Mouse (Mus musculus): ENCODE results near the gene Chml.

The Chml gene

DNA sequence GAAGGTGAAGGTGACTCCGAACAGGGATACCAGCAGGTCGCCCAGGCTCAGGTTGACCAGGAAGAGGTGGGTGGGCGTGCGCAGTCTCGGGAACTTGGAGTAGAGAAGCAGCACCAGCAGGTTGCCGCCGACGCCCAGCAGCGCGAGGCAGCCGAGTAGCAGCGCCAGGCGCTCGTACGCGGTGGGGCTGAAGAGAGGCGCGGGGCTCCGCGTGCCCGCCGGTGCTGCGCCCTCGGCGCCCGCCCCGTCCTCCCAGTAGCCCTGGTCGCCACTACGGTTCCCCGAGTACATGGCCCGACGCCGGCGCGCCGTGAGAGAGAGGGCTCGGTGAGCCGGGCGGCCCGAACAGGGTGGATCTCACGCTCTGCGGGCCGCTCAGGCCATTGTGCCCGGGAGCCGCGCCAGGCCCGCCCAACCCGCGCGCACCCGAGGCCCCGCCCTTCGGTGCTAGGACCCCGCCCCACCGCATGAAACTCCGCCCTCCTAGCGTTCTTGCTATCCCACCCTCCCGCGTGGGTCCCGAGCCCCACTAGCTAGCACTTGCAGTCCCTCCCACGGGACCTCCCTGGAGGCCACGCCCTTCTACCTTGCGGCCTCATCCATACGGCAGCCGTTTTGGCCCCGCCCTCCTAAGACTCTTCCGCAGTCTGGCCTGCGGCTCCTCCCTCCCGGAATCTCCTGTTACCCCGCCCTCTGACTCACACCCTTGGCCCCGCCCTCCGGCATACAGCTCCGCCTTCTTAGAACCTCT is at the start of gene Chml, which contains the start of gene Opn3:
Chml (minus strand) TSS at position 656 of the 751 bp plus-strand sequence.
Opn3 (minus strand) TSS at position 531 of the 751 bp plus-strand sequence.
- DNase-seq (ENCODE audit: low spot score) = peak; percentile 99

DNA sequence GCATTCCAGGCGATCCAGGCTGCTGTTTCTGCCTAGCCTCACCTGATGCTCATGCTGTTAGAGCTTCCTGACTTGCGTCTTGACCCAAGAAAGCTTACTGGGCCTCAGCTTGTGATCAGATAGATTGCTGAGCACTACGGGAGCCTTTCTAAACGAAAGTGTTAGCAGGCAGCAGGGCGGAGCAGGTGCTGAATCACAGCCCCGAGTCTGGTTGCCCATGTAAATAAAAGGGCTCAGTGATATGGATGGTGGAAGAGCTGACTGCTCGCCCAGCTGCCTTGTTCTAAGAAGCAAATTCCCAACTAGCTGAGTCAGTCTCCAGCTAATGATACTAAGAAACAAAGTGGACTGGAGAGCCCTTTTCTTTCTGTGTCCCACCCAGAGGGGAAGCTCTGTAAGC is 33.1 kb upstream of the Chml start:
- no peak for DNase-seq (ENCODE audit: low spot score)

DNA sequence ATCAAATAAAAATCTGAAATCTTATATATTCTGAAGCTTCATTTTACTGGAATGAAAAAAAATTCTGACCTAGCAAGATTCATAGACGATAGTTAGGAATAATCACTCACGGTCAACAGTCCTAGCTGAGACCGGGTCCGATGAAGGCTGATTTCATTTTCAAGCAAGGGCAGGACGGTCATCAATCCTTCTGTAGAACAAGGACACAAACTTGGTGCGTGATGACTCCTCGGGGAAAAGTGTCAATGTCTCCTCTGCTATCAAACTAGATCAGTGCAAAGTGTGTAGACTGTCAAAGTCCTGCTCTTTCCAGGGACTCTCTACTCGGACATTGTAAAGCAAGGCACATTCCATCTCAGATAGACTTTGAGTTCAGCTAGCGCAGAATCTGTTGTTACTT is 24.1 kb upstream of the Chml start:
- no peak for DNase-seq (ENCODE audit: low spot score)

DNA sequence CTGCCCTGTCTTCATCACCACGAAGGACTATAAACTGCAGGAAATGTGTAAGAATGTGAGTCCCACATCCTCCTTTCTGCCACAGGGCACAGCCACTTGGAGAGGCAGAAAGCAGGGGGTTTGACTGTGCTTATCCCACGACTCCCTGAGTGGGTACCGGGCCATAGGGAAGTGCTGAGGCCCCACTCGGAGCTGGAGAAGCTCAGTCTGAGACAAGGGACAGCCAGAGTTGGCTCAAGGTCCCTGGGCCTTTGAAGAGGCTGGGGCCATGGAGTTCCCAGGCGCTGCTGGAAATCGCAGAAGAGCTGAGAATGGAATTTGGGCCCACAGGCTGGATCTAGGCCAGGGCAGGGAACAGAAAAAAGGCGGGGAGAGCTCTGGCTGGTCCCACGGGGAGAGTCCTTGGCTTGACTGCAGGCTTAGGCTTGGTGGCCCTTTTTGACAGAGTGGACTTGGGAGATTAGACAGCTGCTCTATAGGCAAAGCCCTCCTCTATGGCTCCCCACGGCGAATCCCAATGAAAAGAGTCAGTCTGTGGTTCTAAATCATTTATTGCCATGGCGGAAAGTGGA is 19.7 kb upstream of the Chml start:
- DNase-seq (ENCODE audit: low spot score) = no peak

DNA sequence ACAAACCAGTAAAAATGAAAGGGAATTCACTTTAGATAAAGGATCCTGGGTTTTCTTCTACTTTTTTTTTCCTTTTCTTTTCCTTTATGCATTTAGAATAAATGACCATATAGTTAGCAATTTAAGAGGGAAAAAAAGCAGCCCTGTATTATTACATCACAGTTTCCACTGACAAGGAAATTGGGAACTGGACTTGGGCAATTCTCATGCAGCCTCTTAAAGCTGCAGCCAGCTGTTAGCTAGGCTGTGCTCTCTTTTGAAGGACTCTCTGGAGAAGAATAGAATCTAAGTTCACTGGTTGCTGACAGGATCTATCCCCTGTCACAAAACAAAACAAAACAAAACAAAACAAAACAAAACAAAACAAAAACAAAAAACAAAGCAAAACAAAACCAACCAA is 15.3 kb upstream of the Chml start:
- no peak for DNase-seq (ENCODE audit: low spot score)

DNA sequence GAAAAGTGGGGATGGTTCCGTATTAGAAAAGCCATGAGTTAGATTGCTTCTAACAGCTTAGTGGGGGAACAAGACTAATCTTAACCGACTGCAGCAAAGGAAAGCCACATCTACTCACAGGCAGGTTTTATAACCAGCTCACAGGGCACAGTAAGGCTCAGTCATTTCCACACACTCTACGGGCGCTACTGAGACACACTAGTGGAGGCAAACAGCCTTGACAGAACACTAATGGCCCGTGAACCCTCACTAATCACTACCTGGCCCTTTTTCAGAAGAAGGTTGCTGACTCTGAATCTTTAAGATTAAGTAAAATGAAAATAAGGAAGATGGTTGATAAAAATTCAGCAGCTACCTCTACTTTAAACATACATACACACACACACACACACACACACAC is 14.9 kb upstream of the Chml start:
- no peak for DNase-seq (ENCODE audit: low spot score)

DNA sequence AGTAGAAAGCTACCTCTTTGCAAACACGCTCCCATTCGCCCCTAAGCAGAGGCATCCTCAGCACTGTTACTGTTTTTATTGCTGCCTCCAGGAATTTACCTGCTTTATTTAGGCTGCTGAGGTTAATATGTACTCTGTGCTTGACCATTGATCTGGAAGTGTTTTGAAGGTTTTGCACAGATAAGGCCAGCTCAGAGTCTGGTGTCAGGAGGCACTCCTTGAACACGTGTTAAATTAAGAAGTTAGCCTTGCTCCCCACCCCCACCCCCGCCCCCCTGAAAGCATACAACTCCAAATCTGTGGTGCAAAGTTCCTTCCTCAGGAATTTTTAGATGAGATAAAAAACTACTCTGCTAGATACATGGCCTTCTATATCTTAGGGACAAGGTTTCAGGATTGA is 8.4 kb upstream of the Chml start:
- DNase-seq (ENCODE audit: low spot score) = peak; percentile 85

DNA sequence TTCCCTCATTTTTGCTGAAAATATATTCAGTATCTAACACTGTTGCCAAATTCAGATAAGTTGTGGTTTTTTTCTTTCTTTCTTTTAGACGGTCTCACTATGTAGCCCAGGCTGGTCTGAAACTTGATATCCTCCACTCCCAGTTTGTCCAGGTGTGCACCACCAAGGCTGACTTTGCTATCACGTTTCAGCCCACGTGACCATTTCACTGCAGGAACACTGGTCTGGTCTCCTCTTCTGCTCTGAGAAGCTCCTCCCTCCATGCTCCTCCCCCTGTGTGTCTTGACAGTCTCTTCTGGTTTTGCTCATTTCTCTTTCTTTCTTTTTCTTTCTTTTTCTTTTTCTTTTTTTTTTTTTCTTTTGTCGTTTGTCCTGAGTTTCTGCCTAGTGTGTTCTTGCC is 7.1 kb upstream of the Chml start:
- DNase-seq (ENCODE audit: low spot score) = no peak

DNA sequence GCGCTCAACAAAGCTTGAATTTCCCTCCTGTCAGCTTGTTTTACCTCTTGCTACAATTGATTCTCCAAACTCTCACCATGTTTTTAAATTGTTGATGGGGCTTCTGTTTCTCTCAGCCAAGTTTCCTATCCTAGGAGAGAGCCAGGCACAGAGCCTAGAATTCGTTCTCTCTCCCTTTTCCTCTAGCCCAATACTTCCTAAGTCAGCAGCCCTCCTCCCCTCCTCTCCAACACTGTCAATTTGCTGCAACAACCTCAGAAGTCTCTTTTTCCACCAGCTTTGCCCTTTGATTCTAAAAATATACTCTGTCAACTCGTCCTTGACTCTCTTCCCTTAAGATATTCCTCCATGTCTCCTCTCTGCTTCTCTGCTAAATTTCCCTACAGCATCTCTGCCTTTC is 6.7 kb upstream of the Chml start:
- no peak for DNase-seq (ENCODE audit: low spot score)

DNA sequence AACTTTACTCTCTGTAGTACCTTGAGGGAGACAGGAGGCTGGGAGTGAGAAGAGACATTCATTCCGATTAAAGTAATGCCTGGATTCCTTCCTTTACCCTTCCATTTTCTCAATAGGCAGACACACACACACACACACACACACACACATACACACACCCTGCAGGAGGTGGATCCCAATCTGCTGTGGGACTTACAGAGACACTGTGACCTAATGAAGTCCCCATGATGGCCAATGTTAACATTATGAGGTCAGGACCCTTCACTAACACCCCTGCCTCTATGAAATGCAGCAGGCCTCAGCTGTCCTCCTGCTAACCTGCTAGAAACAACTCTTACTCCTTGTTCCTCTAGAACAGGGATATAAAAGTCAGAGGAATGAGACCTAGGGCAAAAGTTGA is 5.6 kb upstream of the Chml start, which contains the start of gene Wdr64:
Wdr64 (plus strand) TSS at position 301 of the 400 bp plus-strand sequence.
- DNase-seq (ENCODE audit: low spot score) = no peak

DNA sequence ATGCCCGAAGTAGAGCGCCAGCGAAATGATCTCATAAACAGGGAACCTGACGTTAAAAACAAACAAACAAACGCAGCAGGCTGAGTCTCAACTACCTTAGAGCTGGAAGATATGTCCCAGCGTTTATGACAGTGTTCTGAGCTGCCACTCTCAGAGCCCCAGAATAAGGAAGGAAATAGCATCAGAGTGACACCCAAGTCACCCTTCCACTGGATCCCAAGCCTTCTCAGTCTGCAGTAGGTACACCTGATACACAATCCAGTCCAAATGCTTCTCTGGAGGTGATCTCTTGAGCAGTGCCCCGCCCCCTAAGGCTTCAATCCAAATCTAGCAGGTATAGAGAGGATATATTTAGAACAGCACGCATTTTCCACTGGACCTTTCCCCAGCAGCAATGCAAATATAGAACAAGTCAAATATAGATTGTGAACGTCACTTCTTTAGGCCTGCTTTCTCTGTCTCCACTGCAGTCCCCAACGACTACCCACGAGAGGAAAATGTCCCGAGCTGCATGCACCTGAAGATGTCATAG is 794 bp upstream of the Chml start:
- peak; percentile 7 for DNase-seq (ENCODE audit: low spot score)

DNA sequence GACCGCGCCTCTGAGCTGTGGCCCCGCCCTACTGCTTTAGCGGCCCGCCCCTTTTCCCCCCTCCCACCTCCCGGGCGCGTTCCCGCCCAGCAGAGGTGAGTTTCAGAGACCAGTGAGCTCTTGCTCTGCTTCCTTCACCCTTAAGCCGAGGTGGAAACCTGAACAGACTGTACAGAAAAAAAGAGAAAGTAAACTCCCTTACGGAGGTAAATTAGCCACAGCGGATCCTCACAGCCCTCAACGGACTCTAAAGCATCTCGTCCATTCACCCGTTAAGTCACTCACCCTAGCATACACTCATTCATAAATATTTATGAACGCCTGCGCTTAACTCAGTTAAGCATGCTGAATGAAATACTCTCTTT is 278 bp upstream of the Chml start:
- DNase-seq (ENCODE audit: low spot score) = no peak

DNA sequence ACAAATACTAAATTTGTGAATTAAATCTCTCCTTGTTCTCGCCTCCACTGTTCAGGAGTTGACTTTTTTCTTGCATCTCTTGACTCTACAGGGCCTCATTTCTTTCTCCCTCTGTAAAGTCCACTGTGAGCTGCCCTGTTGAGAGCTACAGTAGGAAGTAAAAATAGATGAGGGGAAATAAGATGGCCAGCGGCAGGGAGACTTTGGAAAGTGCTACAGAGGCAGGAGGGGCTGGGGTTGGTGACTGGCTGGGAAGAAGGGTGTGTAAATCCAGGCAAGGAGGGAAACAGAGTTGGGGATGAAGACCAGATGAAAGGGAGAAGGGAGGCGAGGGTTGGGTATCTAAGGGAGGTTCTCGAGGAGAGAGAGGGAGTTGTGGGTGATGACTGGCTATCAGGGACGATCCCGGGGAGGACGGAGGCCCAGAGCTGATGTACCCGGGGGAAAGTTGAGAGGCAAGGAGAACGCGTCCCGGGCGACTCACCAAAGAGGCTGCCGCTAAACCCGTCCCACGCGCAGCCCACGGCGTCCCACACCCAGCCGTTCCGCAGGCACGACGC is 935 bp downstream of the Chml start:
- DNase-seq (ENCODE audit: low spot score) = peak; percentile 50

DNA sequence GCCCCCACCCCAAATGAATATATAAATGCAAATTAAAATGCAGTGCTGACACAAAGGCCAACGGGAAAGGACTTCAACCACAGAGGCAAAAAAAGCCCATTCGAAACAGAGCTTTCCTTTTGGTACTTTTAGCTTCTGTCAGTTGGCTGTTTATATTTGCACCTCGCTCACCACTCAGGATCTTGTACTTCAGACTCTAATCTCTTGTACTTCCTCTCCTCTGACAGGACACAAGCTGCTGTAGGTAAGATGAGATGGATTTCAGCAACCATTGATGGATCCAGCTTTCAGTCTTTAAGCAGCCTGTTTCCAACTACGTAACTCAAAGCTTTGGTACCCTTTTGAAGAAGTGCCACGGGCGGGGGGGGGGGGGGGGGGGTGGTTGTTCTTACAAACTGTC is 11.7 kb downstream of the Chml start:
- DNase-seq (ENCODE audit: low spot score) = no peak

DNA sequence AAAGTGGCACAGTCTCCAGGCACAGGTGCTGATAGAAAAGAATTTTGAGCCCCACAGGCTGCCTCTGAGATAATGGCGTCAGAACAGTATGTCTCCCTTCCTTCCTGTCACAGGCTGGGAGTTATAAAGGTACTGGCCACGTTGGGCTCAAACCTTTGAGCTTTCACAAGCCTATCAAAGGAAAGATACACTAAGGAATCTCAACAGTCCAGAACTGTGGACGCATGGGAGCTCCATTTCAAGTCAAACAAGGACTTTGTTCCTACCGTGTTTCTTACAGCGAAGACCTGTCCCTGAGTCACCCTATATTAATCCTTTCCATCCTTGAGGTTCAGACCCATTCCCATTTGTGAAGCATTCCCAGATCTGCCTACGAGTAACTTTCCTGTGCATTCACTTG is 15.2 kb downstream of the Chml start:
- no peak for DNase-seq (ENCODE audit: low spot score)

DNA sequence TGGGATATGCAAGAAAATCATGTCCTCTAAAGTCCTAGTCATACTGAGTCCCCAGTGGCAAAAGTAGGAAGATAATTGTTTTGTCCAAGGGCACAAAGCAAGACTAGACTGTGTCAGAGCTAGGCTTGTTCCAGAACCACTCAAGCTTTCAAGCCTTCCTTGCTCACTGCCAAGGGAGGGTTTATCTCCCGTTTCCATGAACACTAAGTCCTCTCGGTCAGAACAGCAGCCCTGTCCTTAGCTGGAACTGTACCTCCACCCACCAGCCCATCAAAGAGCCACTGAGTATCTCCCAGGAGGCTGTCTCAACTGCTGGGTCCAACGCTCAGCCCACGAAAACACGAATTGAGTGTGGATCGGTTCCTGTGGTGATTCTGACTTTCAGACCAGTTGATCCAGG is 17.6 kb downstream of the Chml start:
- DNase-seq (ENCODE audit: low spot score) = no peak

DNA sequence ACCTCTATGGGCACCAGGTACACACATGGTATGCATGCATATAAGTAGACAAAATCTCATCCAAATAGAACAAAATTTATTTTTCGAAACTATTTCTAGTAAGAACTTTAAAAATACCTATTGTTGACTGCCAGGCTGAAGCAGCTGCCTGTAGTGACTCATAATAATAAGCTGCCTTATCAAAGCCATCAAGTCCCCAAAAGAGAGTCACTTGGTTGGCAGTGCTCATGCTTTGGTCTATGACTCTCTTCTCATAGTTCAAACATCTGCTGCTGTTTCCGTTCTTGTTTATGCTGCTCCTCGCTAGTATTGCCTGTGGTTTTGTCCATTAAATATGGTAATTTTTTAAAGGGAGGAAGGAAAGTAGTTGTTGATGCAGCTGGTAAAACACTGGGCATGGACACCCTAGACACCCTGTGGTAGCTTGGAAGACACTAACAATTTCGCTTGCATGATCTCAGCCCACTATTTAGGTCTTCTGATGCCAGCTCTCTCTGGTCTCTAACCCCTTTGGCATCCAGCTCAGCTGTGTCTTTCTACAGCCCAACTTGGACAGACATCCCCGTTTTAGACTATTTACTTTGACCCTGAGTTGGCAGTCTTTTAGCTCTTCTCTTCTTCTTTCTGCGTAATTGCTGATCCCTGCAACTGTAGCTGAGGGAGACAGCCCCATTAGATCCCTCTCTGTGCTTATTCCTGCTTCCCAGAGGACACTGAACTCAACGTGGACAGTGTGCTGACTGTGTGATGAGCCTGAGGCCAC is 19.0 kb downstream of the Chml start:
- no peak for DNase-seq (ENCODE audit: low spot score)

DNA sequence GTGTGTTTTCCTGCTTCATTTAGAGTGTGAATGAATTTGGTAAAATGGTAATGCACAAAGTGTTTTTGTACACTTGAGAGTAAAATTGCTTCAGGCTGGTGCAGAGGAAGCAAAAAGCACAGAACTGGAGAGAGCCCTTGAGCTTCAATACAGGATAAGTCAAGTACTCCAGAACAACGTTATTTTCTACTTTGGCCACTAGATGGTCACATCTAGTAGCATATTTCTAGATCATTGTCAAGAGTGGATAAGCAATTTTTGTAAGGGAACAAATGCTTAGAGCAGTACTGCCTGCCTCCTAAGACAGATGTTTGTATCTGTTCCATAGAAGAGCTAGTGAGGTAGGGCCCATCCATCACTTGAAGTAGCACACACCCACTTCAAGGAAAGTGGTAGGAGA is 21.1 kb downstream of the Chml start:
- no peak for DNase-seq (ENCODE audit: low spot score)

DNA sequence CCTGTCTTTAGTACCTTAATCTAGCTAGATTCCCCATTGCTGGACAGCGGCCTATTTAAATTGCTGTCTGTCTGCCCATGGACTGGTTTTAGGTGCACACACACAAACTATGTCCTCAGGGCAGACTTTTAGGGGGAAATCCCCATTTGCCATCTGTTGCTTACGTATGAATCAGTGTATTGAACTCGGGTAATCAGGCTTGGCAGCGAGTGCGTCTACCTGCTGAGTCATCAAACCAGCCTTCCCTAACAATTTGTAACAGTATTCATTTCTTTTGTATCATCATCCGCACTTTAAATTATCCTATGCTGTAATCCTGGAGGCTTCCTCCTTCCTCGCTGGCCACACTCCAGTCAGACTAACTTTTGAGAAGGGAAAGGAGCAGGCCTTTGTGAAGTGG is 22.7 kb downstream of the Chml start:
- no peak for DNase-seq (ENCODE audit: low spot score)

DNA sequence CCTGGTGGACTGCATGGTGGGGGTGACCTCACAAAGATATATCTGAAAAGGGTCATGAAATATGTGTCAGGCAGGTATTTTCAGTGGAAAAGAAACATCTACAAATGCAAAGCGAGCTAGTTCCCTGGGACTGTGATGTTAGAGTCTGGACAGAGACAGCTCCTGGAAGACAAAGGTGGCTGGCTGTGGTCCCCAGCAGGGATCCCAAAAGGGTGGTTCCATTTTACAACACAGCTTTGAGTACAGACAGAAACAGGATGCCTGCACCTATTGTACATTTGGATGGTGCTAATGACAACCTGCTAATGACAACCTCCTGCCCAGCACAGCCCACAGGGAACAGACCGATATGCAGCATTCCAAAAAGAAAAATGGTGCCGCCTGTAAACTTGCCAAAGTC is 23.2 kb downstream of the Chml start:
- DNase-seq (ENCODE audit: low spot score) = no peak

DNA sequence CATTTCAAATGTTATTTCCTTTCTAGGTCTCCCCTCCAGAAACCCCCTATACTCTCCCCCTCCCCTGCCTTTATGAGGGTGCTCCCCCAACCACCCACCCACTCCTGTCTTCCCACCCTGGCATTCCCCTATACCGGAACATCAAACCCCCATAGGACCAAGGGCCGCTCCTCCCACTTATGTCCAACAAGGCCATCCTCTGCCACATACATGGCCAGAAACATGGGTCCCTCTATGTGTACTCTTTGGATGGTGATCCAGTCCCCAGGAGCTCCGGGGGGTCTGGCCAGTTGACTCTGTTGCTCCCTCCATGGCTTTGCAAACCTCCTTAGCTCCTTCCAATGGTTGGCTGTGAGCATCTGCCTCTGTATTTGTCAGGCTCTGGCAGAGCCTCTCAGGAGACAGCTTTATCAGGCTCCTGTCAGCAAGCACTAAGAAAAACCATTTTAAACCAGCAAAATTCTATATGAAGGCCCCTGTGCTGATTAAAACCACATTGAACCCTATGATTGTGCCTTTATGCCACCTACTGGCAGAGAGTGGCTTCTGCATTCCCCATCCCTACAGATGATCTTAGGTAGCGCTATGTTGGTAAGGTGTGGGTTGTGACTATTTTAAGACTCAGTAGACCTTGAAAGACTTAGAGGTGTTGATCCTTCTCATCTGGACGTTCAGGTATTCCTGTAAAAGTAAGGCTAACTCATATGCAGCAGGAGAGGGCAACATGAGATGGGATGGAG is 23.9 kb downstream of the Chml start:
- DNase-seq (ENCODE audit: low spot score) = no peak

DNA sequence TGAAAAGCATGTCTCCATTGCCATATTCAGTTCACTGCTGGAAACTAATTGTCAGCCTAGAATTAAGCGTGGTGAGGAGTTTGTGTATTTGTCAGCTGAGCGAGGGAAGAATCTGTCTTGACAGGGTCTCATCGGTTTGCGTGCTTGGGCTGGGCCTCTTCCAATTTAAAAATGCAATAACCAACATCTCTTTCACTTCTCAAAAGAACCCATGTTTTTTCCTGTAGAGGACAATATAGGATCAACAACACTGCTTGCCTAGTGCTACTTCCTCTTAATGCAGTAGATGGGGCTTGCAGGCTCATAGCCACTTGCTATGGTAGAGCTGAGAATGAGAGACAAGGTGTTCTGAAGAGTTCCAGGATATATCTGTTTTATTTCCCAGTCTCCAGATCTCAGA is 32.8 kb downstream of the Chml start:
- DNase-seq (ENCODE audit: low spot score) = no peak
